Mouse (Mus musculus) ES-Bruce4 (cell line): ENCODE data around the gene Eif4enif1. TPM values are rescaled to one million over a fixed set of nuclear protein-coding genes. Genes with fewer than 3 reads are reported as not detected.

Experiments used
- H3K27ac ChIP-seq: 2 replicates; pipeline ENCODE4 v1.5.1; 2012; ENCODE audit warnings: low read length, inconsistent platforms; ENCODE audit not compliant: insufficient read depth
- H3K27me3 ChIP-seq: 2 replicates; pipeline ENCODE4 v1.6.1; 2012; ENCODE audit warnings: mild to moderate bottlenecking, low read length, inconsistent platforms; ENCODE audit not compliant: control insufficient read depth, poor library complexity, insufficient read depth, severe bottlenecking
- H3K36me3 ChIP-seq: 2 replicates; pipeline ENCODE4 v1.6.1; 2012; ENCODE audit warnings: inconsistent platforms, mild to moderate bottlenecking, low read length, moderate library complexity; ENCODE audit not compliant: control insufficient read depth, poor library complexity, insufficient read depth, severe bottlenecking
- H3K4me1 ChIP-seq: one replicate; pipeline ENCODE4 v1.8.1; 2011; ENCODE audit warnings: low read length; ENCODE audit not compliant: control insufficient read depth, insufficient read depth
- H3K4me3 ChIP-seq: 2 replicates; pipeline ENCODE4 v1.5.1; 2011; ENCODE audit warnings: low read depth, mild to moderate bottlenecking, low read length
- H3K9ac ChIP-seq: 2 replicates; pipeline ENCODE4 v1.6.1; 2012; ENCODE audit warnings: low read depth, mild to moderate bottlenecking, inconsistent platforms; ENCODE audit not compliant: poor library complexity, severe bottlenecking
- H3K9me3 ChIP-seq: replicated peaks from 2 replicates; pipeline ENCODE4 v1.6.1; 2012; ENCODE audit warnings: mild to moderate bottlenecking, low read length, inconsistent platforms; ENCODE audit not compliant: control insufficient read depth, poor library complexity, insufficient read depth, severe bottlenecking
- CTCF ChIP-seq: IDR thresholded peaks from one replicate; pipeline ENCODE4 v1.8.1; 2011; ENCODE audit warnings: low read depth, low read length
- EP300 ChIP-seq: IDR thresholded peaks from 2 replicates; pipeline ENCODE4 v1.6.1; 2011; ENCODE audit warnings: low read depth, low read length; ENCODE audit not compliant: insufficient read depth
- POLR2A ChIP-seq: IDR thresholded peaks from one replicate; pipeline ENCODE4 v1.8.1; 2011; ENCODE audit warnings: low read length; ENCODE audit not compliant: insufficient read depth
- polyA plus RNA-seq: library from polyadenylated mRNA; stranded (reverse); fragments of >200 nt; gene quantifications from 2 replicates; pipeline ENCODE4 v1.2.4, GENCODE M21; 2011; ENCODE audit warnings: low read depth; ENCODE audit not compliant: missing spikeins, insufficient read depth, insufficient read length

The Eif4enif1 gene
- polyA plus RNA-seq, 1 experiment = 99.9 TPM

- Histone ChIP-seq H3K4me1 (no peaks in the 10 kb centered on the region), H3K4me3 (peak overlapping the region; percentile 85), H3K27me3 (no peaks in the 10 kb centered on the region), H3K9ac (peak overlapping the region; percentile 66), H3K36me3 (peaks cover 11% of the 10 kb centered on the region), H3K27ac (peak overlapping the region; percentile 48; the same call in 1 of the 2 replicates), H3K9me3 (no peaks in the 10 kb centered on the region)
- no peak for TF ChIP-seq EP300
- no peak for TF ChIP-seq POLR2A
- TF ChIP-seq CTCF = no peak
Measured at GRCm38 (mm10) chr11:3201326-3202230, 614 bp upstream of the Eif4enif1 start.

- Histone ChIP-seq H3K4me1 (no peaks in the 10 kb centered on the region), H3K4me3 (peak overlapping the region; percentile 88), H3K9me3 (no peaks in the 10 kb centered on the region), H3K27ac (0 out of 2 replicates have a peak overlapping the region, but pooled peaks have one; percentile 12), H3K27me3 (no peaks in the 10 kb centered on the region), H3K9ac (peak overlapping the region; percentile 66), H3K36me3 (peaks cover 14% of the 10 kb centered on the region)
- TF ChIP-seq CTCF (no peak), POLR2A (no peak), EP300 (no peak)
Measured at GRCm38 (mm10) chr11:3202781-3203441, 719 bp downstream of the Eif4enif1 start.

GRCm38 (mm10) chr11:3203771-3204170 is 1.6 kb downstream of the Eif4enif1 start:
- no peaks in the 10 kb centered on the region for H3K4me1 ChIP-seq
- H3K9ac ChIP-seq = no peak overlapping the region
- H3K27me3 ChIP-seq = no peaks in the 10 kb centered on the region
- H3K27ac ChIP-seq = no peak overlapping the region
- TF ChIP-seq CTCF (no peak), EP300 (no peak), POLR2A (no peak)
- no peaks in the 10 kb centered on the region for H3K9me3 ChIP-seq
- peaks cover 19% of the 10 kb centered on the region for H3K36me3 ChIP-seq
- H3K4me3 ChIP-seq = no peak overlapping the region

- H3K27ac ChIP-seq = no peak overlapping the region
- peaks cover 24% of the 10 kb centered on the region for H3K36me3 ChIP-seq
- TF ChIP-seq EP300 (no peak), CTCF (no peak), POLR2A (no peak)
- H3K9ac ChIP-seq = no peak overlapping the region
- no peaks in the 10 kb centered on the region for H3K4me1 ChIP-seq
- H3K27me3 ChIP-seq = no peaks in the 10 kb centered on the region
- H3K4me3 ChIP-seq = no peak overlapping the region
- H3K9me3 ChIP-seq = no peaks in the 10 kb centered on the region
Measured at GRCm38 (mm10) chr11:3205207-3205606, 3.0 kb downstream of the Eif4enif1 start.

- Histone ChIP-seq H3K4me3 (no peak overlapping the region), H3K9me3 (no peaks in the 10 kb centered on the region), H3K4me1 (no peaks in the 10 kb centered on the region), H3K9ac (no peak overlapping the region), H3K27me3 (no peaks in the 10 kb centered on the region), H3K27ac (no peak overlapping the region), H3K36me3 (peaks cover 28% of the 10 kb centered on the region)
- TF ChIP-seq CTCF (no peak), EP300 (no peak), POLR2A (no peak)
Measured at GRCm38 (mm10) chr11:3206783-3207182, 4.6 kb downstream of the Eif4enif1 start.
